Mouse (Mus musculus) cortical plate, adult 2 months (tissue): ENCODE data around the gene Tbx1.

Experiments used
- CTCF ChIP-seq: fragments of 200-500 bp; IDR thresholded peaks from 2 replicates; pipeline ENCODE4 v1.5.1; 2011; ENCODE audit warnings: mild to moderate bottlenecking, control low read depth, low read length; ENCODE audit not compliant: insufficient read depth; ENCODE audit errors: extremely low read depth
- POLR2A ChIP-seq: fragments of 200-500 bp; IDR thresholded peaks from 2 replicates; pipeline ENCODE4 v1.6.1; 2011; ENCODE audit warnings: mild to moderate bottlenecking, low read length, control low read depth; ENCODE audit not compliant: insufficient read depth; ENCODE audit errors: extremely low read depth

DNA sequence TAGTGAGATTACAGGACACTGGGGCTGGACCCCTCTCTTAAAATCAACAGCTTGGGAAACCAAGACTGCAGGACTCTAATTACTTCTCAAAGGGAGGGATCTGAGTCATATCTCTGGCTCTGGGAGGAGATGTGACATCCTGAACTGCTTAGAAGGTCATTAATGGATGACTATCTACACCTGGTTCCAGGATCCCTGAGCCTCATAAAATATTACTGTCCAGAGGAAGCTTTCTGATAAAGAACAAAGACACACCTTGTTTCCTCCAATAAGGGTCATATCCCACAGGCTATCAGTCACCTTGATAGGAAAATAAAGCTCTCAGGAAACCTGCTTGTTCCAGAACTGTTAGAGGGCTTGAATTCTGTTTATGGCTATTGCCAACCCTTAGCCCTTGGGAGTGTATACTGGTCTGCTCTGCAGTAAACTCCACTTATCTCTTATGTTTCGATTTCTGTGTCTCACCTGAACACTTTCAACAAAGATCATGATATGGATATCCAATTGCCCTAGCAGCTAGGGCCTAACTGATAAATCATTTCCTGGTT lies 49.0 kb upstream of the Tbx1 start:
- TF ChIP-seq CTCF, result no peak
- TF ChIP-seq POLR2A, result no peak
